Mouse (Mus musculus) Patski (cell line): ENCODE data around the gene Suv39h1. TPM values are rescaled to one million over a fixed set of nuclear protein-coding genes. Genes with fewer than 3 reads are reported as not detected.
"Not testable (repeated sequence)": the region's sequence is repeated elsewhere in the genome, so short reads cannot be mapped to it uniquely, and the experiment has no call there.

Source experiments
- ATAC-seq: fragments of 100-300 bp; one replicate; pipeline ENCODE4 v1.8.0; 2021
- CTCF ChIA-PET: fragments of 350-600 bp; sonication (Branson Sonifier 250); formaldehyde crosslinking; loops from one replicate; lab custom pipeline; 2022; ENCODE audit warnings: inconsistent platforms; lab: Charles Lee
- POLR2A ChIA-PET: fragments of 350-600 bp; sonication (Branson Sonifier 250); formaldehyde crosslinking; loops from one replicate; lab custom pipeline; 2022; ENCODE audit warnings: antibody characterized with exemption, inconsistent platforms; lab: Charles Lee
- DNase-seq: peaks from one replicate; pipeline ENCODE4 v3.0.0-alpha.2; 2011; ENCODE audit warnings: low read depth, low spot score
- H3K27me3 ChIP-seq: fragments of 371-371 bp; one replicate; pipeline ENCODE4 v1.5.1; 2021
- CTCF ChIP-seq: fragments of 100-300 bp; IDR thresholded peaks from one replicate; pipeline ENCODE4 v1.5.1; 2021
- in situ Hi-C: fragments of 300-500 bp; cut with MboI; formaldehyde crosslinking; loops from 3 replicates; pipeline ENCODE4 v1.11.1; 2018; ENCODE audit warnings: low pct_unique_long_range_greater_than_20kb, mixed read lengths
- polyA plus RNA-seq: library from polyadenylated mRNA; unstranded; gene quantifications from one replicate; pipeline ENCODE4 v1.2.3, GENCODE M21; 2021

The Suv39h1 gene
- polyA plus RNA-seq, 1 experiment from 2014 or later: 31.9 TPM

DNA sequence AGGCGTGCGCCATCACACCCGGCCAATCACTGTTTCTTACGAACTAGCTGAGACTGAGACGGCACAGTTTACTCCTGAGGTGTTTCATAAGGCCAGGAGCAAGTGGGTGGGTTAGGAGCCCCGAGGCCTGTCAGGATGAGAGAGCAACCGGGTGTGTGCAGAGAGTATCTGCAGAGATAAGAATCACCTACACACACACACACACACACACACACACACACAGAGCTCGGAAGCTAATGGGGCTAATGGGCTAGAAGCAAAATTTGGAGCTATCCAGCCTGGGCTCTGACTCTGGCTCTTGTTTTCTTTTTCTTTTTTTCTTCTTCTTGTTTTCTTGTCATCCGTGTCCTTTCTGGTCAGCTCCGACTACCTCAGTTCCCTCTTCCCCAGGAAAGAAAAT, 21.0 kb upstream of the Suv39h1 start:
- no peak for TF ChIP-seq CTCF
- in situ Hi-C loops: no loop called here
- ATAC-seq (no peak), DNase-seq (no peak)
- POLR2A ChIA-PET: interaction anchor here (0.7 kb wide), 1 partner anchor 32 kb away, joined by 4 read pairs; no protein-coding TSS in a partner anchor
- peaks cover 7% of the 10 kb centered on the region for H3K27me3 ChIP-seq
- CTCF ChIA-PET: no interaction called here

- POLR2A ChIA-PET: interaction anchor here (1.2 kb wide), 1 partner anchor 15 kb away, joined by 4 read pairs; no protein-coding TSS in a partner anchor
- DNase-seq, CTCF ChIA-PET, in situ Hi-C loops, ATAC-seq, H3K27me3 ChIP-seq: not testable (repeated sequence)
Measured at GRCm38 (mm10) chrX:8090954-8091347, 16.4 kb upstream of the Suv39h1 start.

DNA sequence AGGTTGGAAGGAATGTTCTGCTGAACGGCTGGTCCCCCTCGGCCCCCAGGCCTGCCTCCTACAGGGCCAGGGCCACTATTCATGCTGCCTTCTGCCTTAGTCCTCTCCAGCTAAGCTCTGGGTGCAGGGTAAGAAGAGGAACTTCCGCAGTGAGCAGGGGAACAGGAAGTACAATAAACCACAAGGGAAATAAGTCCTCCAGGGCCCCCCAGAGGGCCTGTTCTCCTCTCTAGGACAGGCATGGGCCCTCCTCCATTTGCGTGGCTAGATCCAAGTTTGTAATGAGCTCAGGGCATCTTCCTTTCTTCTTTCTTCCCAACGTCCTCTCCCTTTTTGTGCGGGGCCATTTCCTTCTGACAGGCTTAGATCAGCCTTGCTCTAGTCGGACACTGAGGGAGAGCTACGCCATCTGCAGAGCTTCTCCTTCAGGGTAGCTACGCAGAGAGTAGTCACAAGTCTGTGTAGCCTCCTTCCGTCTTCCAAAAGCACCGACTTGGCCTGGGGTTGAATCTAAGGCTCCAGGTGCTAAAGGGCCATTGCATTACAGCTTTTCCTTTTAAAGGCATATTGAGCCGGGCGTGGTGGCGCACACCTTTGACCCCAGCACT, 15.9 kb upstream of the Suv39h1 start, which contains the start of gene Was:
Was (minus strand) TSS at position 153 of the 608 bp plus-strand sequence.
- no peak for TF ChIP-seq CTCF
- in situ Hi-C loops: no loop called here
- CTCF ChIA-PET: interaction anchor here (1.2 kb wide), 2 partner anchors 11 to 13 kb away, joined by 3 read pairs; no protein-coding TSS in a partner anchor
- peaks cover 4% of the 10 kb centered on the region for H3K27me3 ChIP-seq
- DNase-seq (no peak), ATAC-seq (no peak)
- POLR2A ChIA-PET: interaction anchor here (1.2 kb wide), 1 partner anchor 15 kb away, joined by 4 read pairs; no protein-coding TSS in a partner anchor

GRCm38 (mm10) chrX:8089746-8090145, 15.2 kb upstream of the Suv39h1 start:
- no peak for TF ChIP-seq CTCF

DNA sequence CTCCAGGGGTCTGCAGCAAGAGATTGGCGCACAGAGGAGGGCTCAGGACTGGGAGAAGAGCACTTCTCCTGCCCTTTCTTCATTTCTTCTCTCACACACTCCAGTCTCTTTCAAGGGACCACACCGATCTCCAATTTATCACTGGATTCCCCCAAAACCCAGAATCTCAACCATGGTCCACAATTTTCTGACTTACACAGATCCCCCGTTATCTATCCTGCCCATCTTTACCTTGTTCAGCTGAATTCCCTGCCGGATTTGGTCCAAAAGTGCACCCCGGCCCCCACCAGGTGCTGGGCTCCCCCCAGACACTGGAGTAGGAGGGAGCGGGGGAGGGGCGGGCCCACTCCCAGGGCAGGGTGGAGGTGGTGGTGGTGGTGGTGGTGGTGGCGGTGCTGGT, 11.1 kb upstream of the Suv39h1 start:
- in situ Hi-C loops: no loop called here
- ChIA-PET POLR2A (no interaction called here), CTCF (no interaction called here)
- no peak for TF ChIP-seq CTCF
- ATAC-seq (no peak), DNase-seq (no peak)
- peaks cover 3% of the 10 kb centered on the region for H3K27me3 ChIP-seq

More at GRCm38 (mm10) chrX:8089746-8090145, 15.2 kb upstream of the Suv39h1 start:
- ChIA-PET POLR2A (no interaction called here), CTCF (interaction anchor here (1.2 kb wide), 2 partner anchors 11 to 13 kb away, joined by 3 read pairs; no protein-coding TSS in a partner anchor)
- in situ Hi-C loops: no loop called here
- H3K27me3 ChIP-seq: peaks cover 4% of the 10 kb centered on the region
- ATAC-seq (no peak), DNase-seq (no peak)

- POLR2A ChIA-PET: no interaction called here
- H3K27me3 ChIP-seq: peaks cover 3% of the 10 kb centered on the region
- in situ Hi-C loops: no loop called here
- TF ChIP-seq CTCF: no peak
- CTCF ChIA-PET: no interaction called here
- ATAC-seq: no peak
- DNase-seq: no peak
Measured at GRCm38 (mm10) chrX:8084771-8085259, 10.3 kb upstream of the Suv39h1 start.

DNA sequence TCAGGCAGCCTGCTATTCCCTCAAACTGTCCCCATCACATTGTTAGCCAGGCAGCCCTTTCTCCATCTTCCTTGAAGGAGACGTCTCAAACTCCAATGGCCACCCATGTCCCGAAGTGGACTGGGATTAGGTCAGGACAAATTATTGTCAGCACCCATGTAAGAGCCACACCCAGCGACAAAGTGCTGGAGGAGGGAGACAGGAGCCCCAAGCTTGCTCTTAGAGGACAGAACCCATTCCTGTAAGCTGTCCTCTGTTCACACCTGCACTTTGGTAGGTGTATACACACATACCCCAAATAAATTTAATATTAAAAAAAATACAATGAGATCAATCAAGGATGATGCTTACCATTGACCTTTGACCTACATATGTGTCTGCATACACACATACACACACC, 544 bp upstream of the Suv39h1 start:
- ATAC-seq: no peak
- no peak for TF ChIP-seq CTCF
- no peak for DNase-seq
- H3K27me3 ChIP-seq: peaks cover 14% of the 10 kb centered on the region
- in situ Hi-C loops: no loop called here
- ChIA-PET POLR2A (no interaction called here), CTCF (no interaction called here)

- POLR2A ChIA-PET: no interaction called here
- in situ Hi-C loops: no loop called here
- TF ChIP-seq CTCF: no peak
- peaks cover 14% of the 10 kb centered on the region for H3K27me3 ChIP-seq
- DNase-seq (no peak), ATAC-seq (no peak)
- CTCF ChIA-PET: no interaction called here
Measured at GRCm38 (mm10) chrX:8073881-8074429, 605 bp downstream of the Suv39h1 start.

GRCm38 (mm10) chrX:8069166-8069565, 5.4 kb downstream of the Suv39h1 start:
- in situ Hi-C loops: no loop called here
- ATAC-seq (no peak), DNase-seq (no peak)
- H3K27me3 ChIP-seq: peaks cover 5% of the 10 kb centered on the region
- POLR2A ChIA-PET: no interaction called here
- CTCF ChIA-PET: no interaction called here
- no peak for TF ChIP-seq CTCF

- in situ Hi-C loops: not testable (repeated sequence)
Measured at GRCm38 (mm10) chrX:8051044-8051781, 23.3 kb downstream of the Suv39h1 start.

More at GRCm38 (mm10) chrX:8051044-8051781, 23.3 kb downstream of the Suv39h1 start:
- POLR2A ChIA-PET, DNase-seq, ATAC-seq: not testable (repeated sequence)
- CTCF ChIA-PET: interaction anchor here (1.1 kb wide), 1 partner anchor 137 kb away, joined by 3 read pairs; no protein-coding TSS in a partner anchor
- H3K27me3 ChIP-seq: peaks cover 10% of the 10 kb centered on the region
